Mouse (Mus musculus) erythroid progenitor cell, adult 5-6 weeks (primary cell): ENCODE data around the gene Pla2r1. TPM values are rescaled to one million over a fixed set of nuclear protein-coding genes. Genes with fewer than 3 reads are reported as not detected.

ENCODE experiments used
- ATAC-seq: replicated peaks from 2 replicates; pipeline ENCODE4 v1.8.0; 2016; ENCODE audit warnings: moderate number of reproducible peaks, mild to moderate bottlenecking, moderate TSS enrichment, inconsistent platforms; ENCODE audit not compliant: poor library complexity, low FRiP score, severe bottlenecking
- total RNA-seq, 2 experiments: library from RNA; stranded (forward) in 1 of 2; stranded (reverse) in 1 of 2; fragments of 150-400 nt in 1 of 2; fragments of 186-747, 209-891 nt in 1 of 2; gene quantifications; 2 replicates each; pipeline versions ENCODE4 v1.2.3 to v1.2.4; 2015 to 2017; ENCODE audit warnings: low replicate concordance in 2 of 2

Gene Pla2r1
- not detected in 2 replicates for total RNA-seq (2015; ENCODE audit: low replicate concordance)
- total RNA-seq (2017; ENCODE audit: low replicate concordance) = not detected in 2 replicates

- ATAC-seq = no peak
Observed at GRCm38 (mm10) chr2:60552902-60553682, at the start of gene Pla2r1. Gene Pla2r1, minus strand, starts transcription at chr2:60553308.

GRCm38 (mm10) chr2:60601326-60601725 lies 48.2 kb upstream of the Pla2r1 start:
- no peak for ATAC-seq

GRCm38 (mm10) chr2:60600863-60601262 lies 47.8 kb upstream of the Pla2r1 start:
- ATAC-seq = no peak

- no peak for ATAC-seq
Observed at GRCm38 (mm10) chr2:60583416-60583815, 30.3 kb upstream of the Pla2r1 start.

GRCm38 (mm10) chr2:60554561-60554960 lies 1.5 kb upstream of the Pla2r1 start:
- no peak for ATAC-seq

- ATAC-seq = no peak
Observed at GRCm38 (mm10) chr2:60552177-60552901, 769 bp downstream of the Pla2r1 start.

- ATAC-seq = no peak
Observed at GRCm38 (mm10) chr2:60551673-60552072, 1.4 kb downstream of the Pla2r1 start.

- ATAC-seq = no peak
Observed at GRCm38 (mm10) chr2:60550521-60550920, 2.6 kb downstream of the Pla2r1 start.

GRCm38 (mm10) chr2:60549851-60550250 lies 3.3 kb downstream of the Pla2r1 start:
- no peak for ATAC-seq

GRCm38 (mm10) chr2:60546082-60546481 lies 7.0 kb downstream of the Pla2r1 start:
- ATAC-seq = no peak

- no peak for ATAC-seq
Observed at GRCm38 (mm10) chr2:60544006-60544405, 9.1 kb downstream of the Pla2r1 start.

- ATAC-seq = no peak
Observed at GRCm38 (mm10) chr2:60541745-60542144, 11.4 kb downstream of the Pla2r1 start.

GRCm38 (mm10) chr2:60540346-60540745 lies 12.8 kb downstream of the Pla2r1 start:
- no peak for ATAC-seq

GRCm38 (mm10) chr2:60538710-60539109 lies 14.4 kb downstream of the Pla2r1 start:
- ATAC-seq = no peak

- no peak for ATAC-seq
Observed at GRCm38 (mm10) chr2:60538274-60538673, 14.8 kb downstream of the Pla2r1 start.

GRCm38 (mm10) chr2:60534755-60535154 lies 18.4 kb downstream of the Pla2r1 start:
- ATAC-seq = no peak

GRCm38 (mm10) chr2:60533026-60533425 lies 20.1 kb downstream of the Pla2r1 start:
- ATAC-seq = no peak

- no peak for ATAC-seq
Observed at GRCm38 (mm10) chr2:60532495-60532894, 20.6 kb downstream of the Pla2r1 start.

GRCm38 (mm10) chr2:60515817-60516216 lies 37.3 kb downstream of the Pla2r1 start:
- no peak for ATAC-seq

GRCm38 (mm10) chr2:60514863-60515262 lies 38.2 kb downstream of the Pla2r1 start:
- ATAC-seq = no peak

GRCm38 (mm10) chr2:60510718-60511117 lies 42.4 kb downstream of the Pla2r1 start:
- ATAC-seq = no peak
